Mouse (Mus musculus) myocyte (in vitro differentiated cells): ENCODE data around the gene Vps37b.

Source experiments
- E2F4 ChIP-seq: IDR thresholded peaks from one replicate; pipeline ENCODE4 v1.6.1; 2011; ENCODE audit warnings: mild to moderate bottlenecking, control low read depth, moderate library complexity; ENCODE audit not compliant: insufficient read depth
- POLR2AphosphoS2 ChIP-seq: IDR thresholded peaks from one replicate; pipeline ENCODE4 v1.6.1; 2011; ENCODE audit warnings: low read depth, control low read depth; ENCODE audit not compliant: insufficient read length

- TF ChIP-seq POLR2AphosphoS2 (no peak), E2F4 (no peak)
These were observed 33.7 kb downstream of the Vps37b start for GRCm38 (mm10) chr5:123998370-123998769.
